Mouse (Mus musculus): ENCODE measurements around the gene Scn1a. TPM values are rescaled to one million over a fixed set of nuclear protein-coding genes. Genes with fewer than 3 reads are reported as not detected.

Gene Scn1a
- polyA plus RNA-seq, 1 experiment from 2014 or later = 5.2 TPM

Other genes starting within 250 kb of the Scn1a start
- 14.6 and 15.2 TPM in 2 replicates for gene Ttc21b, start 184.2 kb downstream of the Scn1a start, polyA plus RNA-seq (2016; fragmentation: Nextera tagmentation; extraction: Ambion mirVana)
- gene Scn9a, start 194.1 kb upstream of the Scn1a start, polyA plus RNA-seq (2016; fragmentation: Nextera tagmentation; extraction: Ambion mirVana) = 14.9 and 22.1 TPM in 2 replicates